Mouse (Mus musculus): ENCODE results near the gene Coro7. TPM values are rescaled to one million over a fixed set of nuclear protein-coding genes. Genes with fewer than 3 reads are reported as not detected.

Coro7 gene
- 18.6 and 19.6 TPM in 2 replicates for polyA plus RNA-seq (2016; fragmentation: Nextera tagmentation; extraction: Ambion mirVana)

- peak within 1 kb of the TSS; percentile 70 for H3K9ac ChIP-seq (replicated peaks)
- WGBS = 1% methylated on average over 47 of the region's 47 CpGs
- H3K9me3 ChIP-seq = no peaks in the 10 kb centered on the region
- H3K4me1 ChIP-seq (replicated peaks) = peaks cover 8% of the 10 kb centered on the region
- peak within 1 kb of the TSS; percentile 92 for H3K4me2 ChIP-seq
- ATAC-seq (ENCODE audit: insufficient number of reproducible peaks, insufficient read depth, low FRiP score, low TSS enrichment, low read depth) = peak; percentile 85
- peaks cover 20% of the 10 kb centered on the region for H3K36me3 ChIP-seq
- H3K4me3 ChIP-seq (replicated peaks) = peak within 1 kb of the TSS; percentile 68
- H3K27me3 ChIP-seq = no peaks in the 10 kb centered on the region
- H3K27ac ChIP-seq = peak within 1 kb of the TSS; percentile 68; the same call in 1 of the 2 replicates
Measured at GRCm38 (mm10) chr16:4679121-4680018, at the start of gene Coro7. Gene Coro7 (minus strand): TSS chr16:4679777.

- Histone ChIP-seq H3K27ac (no peak overlapping the region), H3K27me3 (no peaks in the 10 kb centered on the region), H3K4me2 (peak overlapping the region; percentile 87; the same call in 1 of the 2 replicates), H3K9ac (replicated peaks) (no peak overlapping the region), H3K4me3 (replicated peaks) (no peak overlapping the region), H3K36me3 (no peaks in the 10 kb centered on the region), H3K4me1 (replicated peaks) (peaks cover 19% of the 10 kb centered on the region), H3K9me3 (no peaks in the 10 kb centered on the region)
- WGBS = 79% methylated on average over 1 of the region's 1 CpGs
- no peak for ATAC-seq (ENCODE audit: insufficient number of reproducible peaks, insufficient read depth, low FRiP score, low TSS enrichment, low read depth)
Measured at GRCm38 (mm10) chr16:4727963-4728362, 48.4 kb upstream of the Coro7 start.

- H3K4me1 ChIP-seq (replicated peaks) = peaks cover 19% of the 10 kb centered on the region
- peak overlapping the region; percentile 87 for H3K4me2 ChIP-seq
- peak overlapping the region; percentile 75; the same call in 1 of the 2 replicates for H3K4me3 ChIP-seq (replicated peaks)
- no peaks in the 10 kb centered on the region for H3K9me3 ChIP-seq
- no peak overlapping the region for H3K9ac ChIP-seq (replicated peaks)
- no peak for ATAC-seq (ENCODE audit: insufficient number of reproducible peaks, insufficient read depth, low FRiP score, low TSS enrichment, low read depth)
- no peaks in the 10 kb centered on the region for H3K27me3 ChIP-seq
- no peaks in the 10 kb centered on the region for H3K36me3 ChIP-seq
- WGBS = 92% methylated on average over 1 of the region's 1 CpGs
- no peak overlapping the region for H3K27ac ChIP-seq
Measured at GRCm38 (mm10) chr16:4727526-4727925, 47.9 kb upstream of the Coro7 start.

GRCm38 (mm10) chr16:4726528-4727128 lies 47.1 kb upstream of the Coro7 start:
- WGBS = 1% methylated on average over 40 of the region's 40 CpGs
- Histone ChIP-seq H3K36me3 (no peaks in the 10 kb centered on the region), H3K9me3 (no peaks in the 10 kb centered on the region), H3K4me1 (replicated peaks) (peaks cover 19% of the 10 kb centered on the region), H3K4me2 (peak overlapping the region; percentile 87), H3K9ac (replicated peaks) (peak overlapping the region; percentile 86), H3K27ac (peak overlapping the region; percentile 82), H3K4me3 (replicated peaks) (peak overlapping the region; percentile 75), H3K27me3 (no peaks in the 10 kb centered on the region)
- ATAC-seq (ENCODE audit: insufficient number of reproducible peaks, insufficient read depth, low FRiP score, low TSS enrichment, low read depth) = peak; percentile 48

GRCm38 (mm10) chr16:4725780-4726527 lies 46.4 kb upstream of the Coro7 start, which contains the start of gene Hmox2:
Gene Hmox2 (plus strand): TSS chr16:4726361.
- 6% methylated on average over 35 of the region's 35 CpGs for WGBS
- Histone ChIP-seq H3K4me2 (peak within 1 kb of the TSS; percentile 87), H3K4me1 (replicated peaks) (peaks cover 19% of the 10 kb centered on the region), H3K4me3 (replicated peaks) (peak within 1 kb of the TSS; percentile 75), H3K27me3 (no peaks in the 10 kb centered on the region), H3K36me3 (no peaks in the 10 kb centered on the region), H3K9ac (replicated peaks) (peak within 1 kb of the TSS; percentile 86), H3K27ac (peak within 1 kb of the TSS; percentile 82), H3K9me3 (no peaks in the 10 kb centered on the region)
- peak; percentile 94 for ATAC-seq (ENCODE audit: insufficient number of reproducible peaks, insufficient read depth, low FRiP score, low TSS enrichment, low read depth)

GRCm38 (mm10) chr16:4725266-4725665 lies 45.7 kb upstream of the Coro7 start:
- no peak for ATAC-seq (ENCODE audit: insufficient number of reproducible peaks, insufficient read depth, low FRiP score, low TSS enrichment, low read depth)
- Histone ChIP-seq H3K36me3 (no peaks in the 10 kb centered on the region), H3K4me3 (replicated peaks) (no peak overlapping the region), H3K27ac (no peak overlapping the region), H3K4me1 (replicated peaks) (peaks cover 19% of the 10 kb centered on the region), H3K9ac (replicated peaks) (no peak overlapping the region), H3K9me3 (no peaks in the 10 kb centered on the region), H3K4me2 (no peak overlapping the region), H3K27me3 (no peaks in the 10 kb centered on the region)
- WGBS = 77% methylated on average over 4 of the region's 4 CpGs

- Histone ChIP-seq H3K27ac (no peak overlapping the region), H3K36me3 (no peaks in the 10 kb centered on the region), H3K4me2 (no peak overlapping the region), H3K4me1 (replicated peaks) (peaks cover 22% of the 10 kb centered on the region), H3K9me3 (no peaks in the 10 kb centered on the region), H3K9ac (replicated peaks) (no peak overlapping the region), H3K27me3 (no peaks in the 10 kb centered on the region), H3K4me3 (replicated peaks) (no peak overlapping the region)
- no peak for ATAC-seq (ENCODE audit: insufficient number of reproducible peaks, insufficient read depth, low FRiP score, low TSS enrichment, low read depth)
- WGBS = 72% methylated on average over 3 of the region's 3 CpGs
Measured at GRCm38 (mm10) chr16:4722915-4723209, 43.3 kb upstream of the Coro7 start.

- H3K9ac ChIP-seq (replicated peaks) = no peak overlapping the region
- 82% methylated on average over 7 of the region's 7 CpGs for WGBS
- ATAC-seq (ENCODE audit: insufficient number of reproducible peaks, insufficient read depth, low FRiP score, low TSS enrichment, low read depth) = no peak
Measured at GRCm38 (mm10) chr16:4722128-4722914, 42.7 kb upstream of the Coro7 start.

GRCm38 (mm10) chr16:4718753-4719518 lies 39.4 kb upstream of the Coro7 start, which contains the start of gene Nmral1:
Gene Nmral1 (minus strand): TSS chr16:4719356.
- Histone ChIP-seq H3K36me3 (peaks cover 30% of the 10 kb centered on the region), H3K9me3 (no peaks in the 10 kb centered on the region), H3K27me3 (no peaks in the 10 kb centered on the region), H3K9ac (replicated peaks) (peak within 1 kb of the TSS; percentile 77), H3K4me3 (replicated peaks) (peak within 1 kb of the TSS; percentile 63), H3K4me1 (replicated peaks) (peaks cover 11% of the 10 kb centered on the region; the same call in 1 of the 2 replicates), H3K4me2 (peak within 1 kb of the TSS; percentile 59), H3K27ac (peak within 1 kb of the TSS; percentile 94)
- 13% methylated on average over 33 of the region's 33 CpGs for WGBS
- ATAC-seq (ENCODE audit: insufficient number of reproducible peaks, insufficient read depth, low FRiP score, low TSS enrichment, low read depth) = peak; percentile 86

More at GRCm38 (mm10) chr16:4722128-4722914, 42.7 kb upstream of the Coro7 start:
- Histone ChIP-seq H3K4me1 (replicated peaks) (peaks cover 21% of the 10 kb centered on the region), H3K4me2 (no peak overlapping the region), H3K4me3 (replicated peaks) (no peak overlapping the region), H3K27me3 (no peaks in the 10 kb centered on the region), H3K9me3 (no peaks in the 10 kb centered on the region), H3K27ac (no peak overlapping the region), H3K36me3 (no peaks in the 10 kb centered on the region)

- peak overlapping the region; percentile 63 for H3K4me3 ChIP-seq (replicated peaks)
- H3K27me3 ChIP-seq = no peaks in the 10 kb centered on the region
- 59% methylated on average over 3 of the region's 3 CpGs for WGBS
- H3K4me2 ChIP-seq = peak overlapping the region; percentile 59
- H3K36me3 ChIP-seq = peaks cover 41% of the 10 kb centered on the region
- ATAC-seq (ENCODE audit: insufficient number of reproducible peaks, insufficient read depth, low FRiP score, low TSS enrichment, low read depth) = no peak
- no peaks in the 10 kb centered on the region for H3K9me3 ChIP-seq
- H3K27ac ChIP-seq = no peak overlapping the region
- peaks cover 11% of the 10 kb centered on the region; the same call in 1 of the 2 replicates for H3K4me1 ChIP-seq (replicated peaks)
- no peak overlapping the region for H3K9ac ChIP-seq (replicated peaks)
Measured at GRCm38 (mm10) chr16:4717866-4718265, 38.3 kb upstream of the Coro7 start.
